Mouse (Mus musculus) kidney, postnatal 0 days (tissue): ENCODE data around the gene Kmt5c. TPM values are rescaled to one million over a fixed set of nuclear protein-coding genes. Genes with fewer than 3 reads are reported as not detected.

Experiments
- ATAC-seq: fragments of 200-750 bp; cut with Nextera tagmentation; replicated peaks from 2 replicates; pipeline ENCODE4 v1.8.0; 2017; ENCODE audit warnings: low read depth, moderate number of reproducible peaks, moderate TSS enrichment, moderate library complexity; ENCODE audit not compliant: low FRiP score
- DNase-seq: peaks from one replicate; pipeline ENCODE4 v3.0.0-alpha.2; 2016; ENCODE audit warnings: low spot score
- H3K27ac ChIP-seq: fragments of 300-500 bp; sonication (generic); 2 replicates; pipeline ENCODE4 v1.5.1; 2014; ENCODE audit warnings: mild to moderate bottlenecking
- H3K27me3 ChIP-seq: fragments of 300-500 bp; sonication (generic); 2 replicates; pipeline ENCODE4 v1.6.1; 2014; ENCODE audit warnings: low read length, mixed read lengths; ENCODE audit not compliant: insufficient read depth
- H3K36me3 ChIP-seq: fragments of 300-500 bp; sonication (generic); 2 replicates; pipeline ENCODE4 v1.6.1; 2014; ENCODE audit warnings: low read length, mixed read lengths; ENCODE audit not compliant: insufficient read depth
- H3K4me1 ChIP-seq: fragments of 300-500 bp; sonication (generic); replicated peaks from 2 replicates; pipeline ENCODE4 v1.6.1; 2014; ENCODE audit warnings: antibody characterized with exemption, low read length, mixed read lengths; ENCODE audit not compliant: insufficient read depth
- H3K4me2 ChIP-seq: fragments of 300-500 bp; sonication (generic); 2 replicates; pipeline ENCODE4 v1.6.1; 2014; ENCODE audit warnings: mild to moderate bottlenecking, low read length, moderate library complexity, mixed read lengths
- H3K4me3 ChIP-seq: fragments of 300-500 bp; sonication (generic); replicated peaks from 2 replicates; pipeline ENCODE4 v1.5.1; 2014; ENCODE audit warnings: low read depth, low read length
- H3K9ac ChIP-seq: fragments of 300-500 bp; sonication (generic); 2 replicates; pipeline ENCODE4 v1.6.1; 2014; ENCODE audit warnings: low read depth, low read length
- H3K9me3 ChIP-seq: fragments of 300-500 bp; sonication (generic); replicated peaks from 2 replicates; pipeline ENCODE4 v1.6.1; 2016; ENCODE audit warnings: low read length, inconsistent platforms, mixed read lengths
- CTCF ChIP-seq: IDR thresholded peaks from 2 replicates; pipeline ENCODE4 v1.5.1; 2016; ENCODE audit warnings: antibody characterized with exemption, low read depth, mild to moderate bottlenecking, moderate library complexity
- WGBS: fragments of 180-500 bp; shearing (Covaris S2); extraction: QIAGEN DNeasy Blood & Tissue Kit; methylation state at CpG from one replicate; pipeline ENCODE4 v1.1.7; 2014; 5-methylcytosine and 5-hydroxymethylcytosine counted together
- polyA plus RNA-seq: library from polyadenylated mRNA; unstranded; fragments of >200 nt; fragmentation: Nextera tagmentation; extraction: Ambion mirVana; gene quantifications from 2 replicates; pipeline ENCODE4 v1.2.1, GENCODE M21; 2015

Gene Kmt5c
- polyA plus RNA-seq, 1 experiment from 2014 or later: 61.2 TPM

- Histone ChIP-seq H3K36me3 (peaks cover 3% of the 10 kb centered on the region), H3K4me1 (peaks cover 14% of the 10 kb centered on the region; the same call in 1 of the 2 replicates), H3K27me3 (no peaks in the 10 kb centered on the region), H3K9me3 (no peaks in the 10 kb centered on the region), H3K4me3 (no peak overlapping the region), H3K4me2 (no peak overlapping the region), H3K27ac (no peak overlapping the region), H3K9ac (no peak overlapping the region)
- no peak for TF ChIP-seq CTCF
- WGBS: 87% methylated on average over 2 of the region's 2 CpGs
- DNase-seq (no peak), ATAC-seq (no peak; the same call in 1 of the 2 replicates)
Measured at GRCm38 (mm10) chr7:4749169-4749568, 9.3 kb downstream of the Kmt5c start.

- WGBS: 2% methylated on average over 30 of the region's 30 CpGs
- peak overlapping the region; percentile 41; the same call in 1 of the 2 replicates for H3K9ac ChIP-seq
- peaks cover 14% of the 10 kb centered on the region; the same call in 1 of the 2 replicates for H3K4me1 ChIP-seq
- peak; percentile 86 for ATAC-seq
- no peaks in the 10 kb centered on the region for H3K36me3 ChIP-seq
- peak overlapping the region; percentile 53 for H3K4me2 ChIP-seq
- no peak for TF ChIP-seq CTCF
- peak; percentile 75 for DNase-seq
- H3K27ac ChIP-seq: peak overlapping the region; percentile 38; the same call in 1 of the 2 replicates
- H3K4me3 ChIP-seq: peak overlapping the region; percentile 36
- H3K27me3 ChIP-seq: no peaks in the 10 kb centered on the region
- no peaks in the 10 kb centered on the region for H3K9me3 ChIP-seq
Measured at GRCm38 (mm10) chr7:4751971-4752820, 12.3 kb downstream of the Kmt5c start.

DNA sequence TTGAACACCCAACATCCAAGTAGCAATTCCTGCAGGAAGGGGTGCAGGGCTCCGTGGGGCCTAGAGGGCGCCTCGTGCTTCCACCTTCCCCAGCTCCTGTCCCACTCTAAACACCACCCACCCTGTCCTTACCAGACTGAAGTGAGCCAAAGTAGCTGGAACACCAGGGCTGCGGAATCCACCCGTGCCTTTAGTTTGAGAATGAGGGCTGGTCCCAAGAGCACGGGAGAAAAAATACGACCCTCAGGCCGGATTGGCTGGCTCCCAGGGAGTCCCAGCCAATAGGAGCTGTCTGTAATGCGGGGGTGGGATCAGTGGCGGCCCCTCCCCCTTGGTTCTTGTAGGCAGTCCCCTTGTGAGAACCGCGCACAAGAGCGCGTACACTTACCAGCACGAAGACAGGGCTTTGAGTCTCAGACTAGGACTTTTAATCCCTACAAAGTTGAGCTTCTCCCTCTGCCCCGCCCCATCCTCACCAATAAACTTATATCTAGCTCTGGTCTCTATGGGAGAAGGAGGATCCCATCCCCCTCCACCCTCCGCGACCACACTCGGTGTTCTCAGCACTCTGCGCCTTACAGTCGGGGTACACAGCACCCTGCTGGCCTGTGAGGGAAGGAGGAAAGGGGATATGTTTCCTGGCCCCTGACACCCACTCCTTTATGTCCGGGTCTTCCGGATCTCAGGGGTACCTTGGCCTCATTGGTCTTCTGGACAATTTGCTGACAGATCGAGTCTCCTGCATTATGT is 13.1 kb downstream of the Kmt5c start, which contains the start of gene Cox6b2:
Cox6b2 (minus strand) TSS at position 274 of the 750 bp plus-strand sequence.
- TF ChIP-seq CTCF: peak; percentile 15; the same call in 1 of the 2 replicates
- peak within 1 kb of the TSS; percentile 38; the same call in 1 of the 2 replicates for H3K27ac ChIP-seq
- H3K4me3 ChIP-seq: peak within 1 kb of the TSS; percentile 36
- H3K27me3 ChIP-seq: no peaks in the 10 kb centered on the region
- peak within 1 kb of the TSS; percentile 53 for H3K4me2 ChIP-seq
- DNase-seq: peak; percentile 98
- H3K9me3 ChIP-seq: no peaks in the 10 kb centered on the region
- peaks cover 14% of the 10 kb centered on the region; the same call in 1 of the 2 replicates for H3K4me1 ChIP-seq
- ATAC-seq: peak; percentile 90
- peak within 1 kb of the TSS; percentile 41; the same call in 1 of the 2 replicates for H3K9ac ChIP-seq
- 2% methylated on average over 24 of the region's 24 CpGs for WGBS
- no peaks in the 10 kb centered on the region for H3K36me3 ChIP-seq

GRCm38 (mm10) chr7:4759670-4760069 is 19.8 kb downstream of the Kmt5c start:
- no peak overlapping the region for H3K4me2 ChIP-seq
- H3K4me3 ChIP-seq: no peak overlapping the region
- no peaks in the 10 kb centered on the region for H3K4me1 ChIP-seq
- H3K27ac ChIP-seq: no peak overlapping the region
- no peak overlapping the region for H3K9ac ChIP-seq
- ATAC-seq (no peak), DNase-seq (no peak)
- H3K9me3 ChIP-seq: no peaks in the 10 kb centered on the region
- no peaks in the 10 kb centered on the region for H3K27me3 ChIP-seq
- WGBS: 53% methylated on average over 1 of the region's 1 CpGs
- H3K36me3 ChIP-seq: no peaks in the 10 kb centered on the region
- no peak for TF ChIP-seq CTCF

DNA sequence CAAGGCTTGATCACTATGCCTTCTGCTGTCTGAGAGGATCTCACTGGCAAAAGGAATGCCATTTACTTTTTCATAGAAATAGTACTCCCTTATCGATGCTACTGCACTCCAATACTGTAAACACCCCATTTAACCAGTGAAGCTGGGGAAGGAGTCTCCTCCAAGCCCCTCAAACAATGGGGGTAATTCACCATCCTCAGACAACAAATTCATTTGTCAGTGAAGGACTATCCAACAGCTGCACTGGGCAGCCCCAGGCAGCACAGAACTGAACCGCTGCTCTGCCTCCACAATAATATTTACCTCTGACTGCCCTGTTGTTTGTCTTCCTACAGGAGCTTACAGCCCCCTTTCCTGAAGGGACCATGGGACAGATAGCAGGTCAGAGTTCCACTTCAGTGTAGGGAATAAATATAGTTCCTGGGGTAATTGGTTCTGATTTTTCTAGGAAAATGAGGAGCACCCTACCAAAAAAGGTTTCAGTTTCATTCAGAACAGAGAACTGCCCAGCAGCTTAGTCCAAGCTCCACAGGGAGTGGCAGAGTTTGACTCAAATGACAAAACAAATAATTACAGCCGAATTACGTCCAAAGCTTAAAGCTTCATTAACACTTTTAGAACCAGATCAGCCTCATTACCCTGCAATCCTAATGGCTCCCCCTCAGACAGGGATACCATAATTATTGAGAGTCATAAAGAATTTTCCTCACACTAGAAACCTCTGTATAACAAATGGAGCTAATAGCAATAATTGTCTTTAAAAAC is 25.2 kb downstream of the Kmt5c start:
- Histone ChIP-seq H3K4me3 (no peak overlapping the region), H3K27ac (no peak overlapping the region), H3K4me1 (no peaks in the 10 kb centered on the region), H3K9me3 (no peaks in the 10 kb centered on the region), H3K9ac (no peak overlapping the region), H3K27me3 (no peaks in the 10 kb centered on the region), H3K36me3 (no peaks in the 10 kb centered on the region), H3K4me2 (0 out of 2 replicates have a peak overlapping the region, but pooled peaks have one; percentile 27)
- DNase-seq (peak; percentile 28), ATAC-seq (no peak)
- no peak for TF ChIP-seq CTCF
- WGBS: 12% methylated on average over 4 of the region's 4 CpGs

DNA sequence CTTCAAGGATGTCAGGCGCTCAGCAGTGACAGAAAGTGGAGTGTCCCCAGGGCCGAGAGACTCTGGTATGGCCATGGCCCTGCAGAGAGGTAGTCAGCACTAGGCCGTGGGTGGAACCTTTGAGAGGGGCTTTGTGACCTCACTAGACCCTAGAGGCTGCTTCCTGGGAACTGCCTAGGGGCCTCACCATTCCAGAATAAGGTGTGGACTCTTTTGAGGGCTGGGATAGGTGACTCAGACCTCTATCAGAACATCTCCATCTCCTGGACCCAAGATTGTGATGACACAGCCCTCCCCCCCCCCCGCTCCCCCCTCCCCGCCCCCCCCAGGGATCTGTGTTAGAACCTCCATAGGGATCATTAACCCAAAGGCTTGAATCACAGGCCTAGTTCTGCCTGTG is 31.3 kb downstream of the Kmt5c start, which contains the start of gene Fam71e2:
Fam71e2 (minus strand) TSS at position 101 of the 400 bp plus-strand sequence.
- no peak within 1 kb of the TSS for H3K9ac ChIP-seq
- WGBS: 67% methylated on average over 5 of the region's 5 CpGs
- H3K4me1 ChIP-seq: no peaks in the 10 kb centered on the region
- H3K4me3 ChIP-seq: no peak within 1 kb of the TSS
- TF ChIP-seq CTCF: no peak
- H3K27ac ChIP-seq: no peak within 1 kb of the TSS
- no peaks in the 10 kb centered on the region for H3K36me3 ChIP-seq
- H3K4me2 ChIP-seq: no peak within 1 kb of the TSS
- H3K9me3 ChIP-seq: no peaks in the 10 kb centered on the region
- peaks cover 2% of the 10 kb centered on the region; the same call in 1 of the 2 replicates for H3K27me3 ChIP-seq
- DNase-seq (no peak), ATAC-seq (no peak)
